Mouse (Mus musculus) E14TG2a.4 (cell line): Measurements from ENCODE around the gene Epgn.

Experiments used
- CTCF ChIP-seq: conservative IDR thresholded peaks from 2 replicates; pipeline ENCODE4 v1.5.1; 2014; ENCODE audit warnings: low read length
- POU5F1 ChIP-seq: IDR thresholded peaks from 2 replicates; pipeline ENCODE4 v1.6.1; 2014; ENCODE audit warnings: low read length, borderline replicate concordance

- no peak for TF ChIP-seq CTCF
- no peak for TF ChIP-seq POU5F1
Measured at GRCm38 (mm10) chr5:90988149-90988548, 39.1 kb upstream of the Epgn start.
